Mouse (Mus musculus) heart, adult 2 months (tissue): Measurements from ENCODE around the gene Adpgk. TPM values are rescaled to one million over a fixed set of nuclear protein-coding genes. Genes with fewer than 3 reads are reported as not detected.

Source experiments
- DNase-seq, 2 experiments: peaks; one replicate each; pipeline ENCODE4 v3.0.0; 2021
- H3K27ac ChIP-seq: fragments of 200-600 bp; 2 replicates; pipeline ENCODE4 v1.8.1; 2022
- H3K27me3 ChIP-seq: fragments of 200-500 bp; 2 replicates; pipeline ENCODE4 v1.6.1; 2012; ENCODE audit warnings: mild to moderate bottlenecking, low read length, inconsistent platforms, mixed read lengths; ENCODE audit not compliant: control insufficient read depth, insufficient read depth
- H3K36me3 ChIP-seq: fragments of 200-500 bp; 2 replicates; pipeline ENCODE4 v1.6.1; 2012; ENCODE audit warnings: low read length, inconsistent platforms; ENCODE audit not compliant: control insufficient read depth, insufficient read depth
- H3K4me1 ChIP-seq: fragments of 200-500 bp; 2 replicates; pipeline ENCODE4 v1.6.1; 2011; ENCODE audit warnings: low read length; ENCODE audit not compliant: control insufficient read depth, insufficient read depth
- H3K4me3 ChIP-seq: fragments of 200-600 bp; 2 replicates; pipeline ENCODE4 v1.8.1; 2022
- H3K79me2 ChIP-seq: fragments of 200-500 bp; replicated peaks from 2 replicates; pipeline ENCODE4 v1.6.1; 2012; ENCODE audit warnings: mild to moderate bottlenecking, inconsistent platforms, low read length, moderate library complexity, mixed read lengths; ENCODE audit not compliant: control insufficient read depth, insufficient read depth
- H3K9ac ChIP-seq: fragments of 200-500 bp; 2 replicates; pipeline ENCODE4 v1.6.1; 2012; ENCODE audit warnings: low read depth, mild to moderate bottlenecking, control low read depth, inconsistent platforms, low read length, mixed read lengths
- CTCF ChIP-seq: fragments of 200-600 bp; IDR thresholded peaks from 2 replicates; pipeline ENCODE4 v1.8.1; 2022; ENCODE audit warnings: antibody characterized with exemption, mild to moderate bottlenecking, moderate library complexity
- EP300 ChIP-seq: fragments of 200-500 bp; IDR thresholded peaks from 2 replicates; pipeline ENCODE4 v1.6.1; 2011; ENCODE audit warnings: low read depth, low read length, control low read depth; ENCODE audit not compliant: insufficient read depth
- POLR2A ChIP-seq: fragments of 200-500 bp; IDR thresholded peaks from 2 replicates; pipeline ENCODE4 v1.6.1; 2011; ENCODE audit warnings: mild to moderate bottlenecking, low read depth, low read length, control low read depth; ENCODE audit not compliant: insufficient read depth
- WGBS: fragments of 180-500 bp; shearing (Covaris S2); methylation state at CpG from one replicate; pipeline ENCODE4 v1.1.7; 2018; 5-methylcytosine and 5-hydroxymethylcytosine counted together
- intact Hi-C: fragments of 180-260 bp; cut with DNase I; formaldehyde crosslinking; loops from one replicate; pipeline ENCODE4 v1.15.1; 2025
- polyA plus RNA-seq: library from polyadenylated mRNA; depleted of rRNA; stranded (reverse); fragments of >200 nt; gene quantifications from 2 replicates; pipeline ENCODE4 v1.2.3, GENCODE M21; 2012
- total RNA-seq, 2 experiments: library from RNA; stranded (reverse); gene quantifications; 2 replicates each; pipeline ENCODE4 v1.2.3; 2021

Adpgk gene
- total and polyA plus RNA-seq, 3 experiments: 6.6 to 7.8 (median 7.7) TPM

DNA sequence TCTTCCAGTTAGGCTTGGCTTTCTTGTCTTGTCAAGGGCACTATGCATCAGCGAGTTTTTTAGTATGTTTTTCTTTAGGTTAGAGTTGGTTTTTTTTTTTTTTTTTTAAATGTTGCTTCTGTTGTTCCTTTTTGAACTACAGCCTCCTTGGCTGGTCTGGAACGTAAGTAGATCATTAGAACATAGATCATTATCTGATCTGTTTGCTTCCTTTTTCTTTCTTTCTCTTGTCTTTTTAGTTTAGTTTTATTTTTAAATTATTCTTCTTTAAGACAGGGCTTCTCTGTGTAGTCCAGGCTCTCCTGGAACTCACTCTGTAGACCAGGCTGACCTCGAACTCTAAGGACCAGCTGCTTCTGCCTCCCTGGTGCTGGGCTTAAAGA is 1.1 kb downstream of the Adpgk start:
- Histone ChIP-seq H3K9ac (no peak overlapping the region), H3K4me3 (no peak overlapping the region; the same call in 1 of the 2 replicates), H3K27me3 (no peaks in the 10 kb centered on the region), H3K4me1 (peaks cover 3% of the 10 kb centered on the region), H3K27ac (no peak overlapping the region), H3K36me3 (no peaks in the 10 kb centered on the region; the same call in 1 of the 2 replicates), H3K79me2 (no peaks in the 10 kb centered on the region; the same call in 1 of the 2 replicates)
- TF ChIP-seq POLR2A (no peak), EP300 (no peak), CTCF (no peak)
- intact Hi-C loops: loop anchor here (5.0 kb wide), 1 partner anchor 255 kb away; the partner anchor contains the start of gene Neo1
- 48% methylated on average over 3 of the region's 3 CpGs for WGBS
- no peak for DNase-seq

DNA sequence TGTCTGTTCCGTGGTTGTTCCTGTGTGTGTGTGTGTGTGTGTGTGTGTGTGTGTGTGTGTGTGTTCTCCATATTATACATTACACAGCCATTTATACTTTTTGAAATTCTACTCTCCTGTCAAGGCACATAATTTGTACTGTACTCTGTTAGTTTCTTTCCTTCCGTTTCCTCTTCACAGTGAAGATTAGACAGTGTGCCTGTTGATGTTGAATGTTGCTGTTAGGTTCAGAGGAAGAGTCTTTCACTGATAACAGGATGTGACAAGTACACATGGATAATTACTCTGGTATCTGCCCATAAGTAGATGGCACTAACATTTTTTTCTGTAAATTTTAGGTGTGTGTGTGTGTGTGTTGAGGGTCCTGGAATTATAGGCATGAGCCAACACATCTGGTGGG is 5.1 kb downstream of the Adpgk start:
- H3K27ac ChIP-seq: no peak overlapping the region
- peaks cover 1% of the 10 kb centered on the region; the same call in 1 of the 2 replicates for H3K4me1 ChIP-seq
- TF ChIP-seq POLR2A: no peak
- no peak for TF ChIP-seq EP300
- no peak for TF ChIP-seq CTCF
- H3K27me3 ChIP-seq: no peaks in the 10 kb centered on the region
- H3K4me3 ChIP-seq: no peak overlapping the region
- DNase-seq: no peak
- no peak overlapping the region for H3K9ac ChIP-seq
- intact Hi-C loops: no loop called here
- H3K79me2 ChIP-seq: no peaks in the 10 kb centered on the region; the same call in 1 of the 2 replicates
- WGBS: 51% methylated on average over 2 of the region's 2 CpGs
- no peaks in the 10 kb centered on the region; the same call in 1 of the 2 replicates for H3K36me3 ChIP-seq

DNA sequence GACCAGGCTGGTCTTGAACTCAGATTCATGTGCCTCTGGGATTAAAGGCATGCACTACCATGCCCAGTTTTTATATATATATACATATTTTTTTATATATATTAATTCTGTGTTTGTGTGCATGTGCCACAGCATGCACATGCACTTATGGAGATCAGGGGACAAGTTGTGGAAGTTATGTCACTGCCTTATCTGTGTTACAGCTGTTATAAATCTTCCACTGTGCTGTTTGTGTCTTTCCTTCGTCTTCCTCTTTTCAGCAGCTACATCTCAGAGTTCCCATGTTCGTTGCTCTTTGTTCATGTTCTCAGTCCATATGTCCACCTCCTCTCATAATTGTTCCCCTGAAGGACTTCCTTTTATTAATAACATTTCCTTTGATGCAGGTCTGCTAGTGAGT is 16.5 kb downstream of the Adpgk start:
- Histone ChIP-seq H3K4me1 (no peaks in the 10 kb centered on the region; the same call in 1 of the 2 replicates), H3K4me3 (no peak overlapping the region), H3K27me3 (no peaks in the 10 kb centered on the region), H3K27ac (no peak overlapping the region), H3K79me2 (no peaks in the 10 kb centered on the region), H3K9ac (no peak overlapping the region), H3K36me3 (peaks cover 2% of the 10 kb centered on the region)
- WGBS: 42% methylated on average over 2 of the region's 2 CpGs
- DNase-seq: no peak
- TF ChIP-seq POLR2A (no peak), EP300 (no peak), CTCF (no peak)
- intact Hi-C loops: no loop called here

DNA sequence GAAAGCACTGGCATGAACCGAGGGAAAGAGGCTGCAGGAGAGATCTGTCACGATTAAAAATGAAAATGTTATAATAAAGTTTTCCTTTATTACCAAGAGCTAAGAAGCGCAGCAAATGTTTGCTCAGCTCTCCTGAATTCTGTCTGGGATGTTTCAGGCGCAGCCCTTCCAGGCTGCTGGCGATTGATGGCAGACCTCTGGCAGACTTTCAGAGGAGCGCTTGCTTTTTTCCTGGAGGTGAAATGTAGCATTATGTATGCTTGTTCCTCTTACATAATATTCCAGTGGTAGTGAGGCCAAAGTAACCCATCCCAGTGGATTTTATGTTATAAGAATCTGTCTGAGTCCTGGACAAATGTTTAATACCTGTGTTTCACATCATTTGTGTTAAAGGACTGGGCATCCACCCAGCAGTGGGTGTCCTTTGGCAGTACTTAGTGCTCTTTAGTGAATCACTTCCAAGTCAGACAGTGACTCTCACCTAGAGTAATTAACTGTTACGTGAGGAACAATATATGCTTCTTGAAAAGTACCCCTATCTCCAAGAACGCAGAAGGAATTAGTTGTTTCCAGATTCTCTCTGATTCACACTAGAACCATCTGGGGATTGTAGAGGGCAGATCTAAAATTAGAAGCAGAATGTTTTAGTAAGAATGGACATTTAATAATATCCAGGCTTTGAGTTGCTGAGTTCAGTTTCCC is 19.4 kb downstream of the Adpgk start:
- Histone ChIP-seq H3K79me2 (no peaks in the 10 kb centered on the region), H3K4me1 (no peaks in the 10 kb centered on the region; the same call in 1 of the 2 replicates), H3K9ac (no peak overlapping the region), H3K36me3 (peaks cover 2% of the 10 kb centered on the region), H3K4me3 (no peak overlapping the region), H3K27me3 (no peaks in the 10 kb centered on the region), H3K27ac (0 out of 2 replicates have a peak overlapping the region, but pooled peaks have one; percentile 33)
- DNase-seq: no peak
- intact Hi-C loops: no loop called here
- WGBS: 67% methylated on average over 8 of the region's 8 CpGs
- no peak for TF ChIP-seq EP300
- no peak for TF ChIP-seq POLR2A
- TF ChIP-seq CTCF: no peak

DNA sequence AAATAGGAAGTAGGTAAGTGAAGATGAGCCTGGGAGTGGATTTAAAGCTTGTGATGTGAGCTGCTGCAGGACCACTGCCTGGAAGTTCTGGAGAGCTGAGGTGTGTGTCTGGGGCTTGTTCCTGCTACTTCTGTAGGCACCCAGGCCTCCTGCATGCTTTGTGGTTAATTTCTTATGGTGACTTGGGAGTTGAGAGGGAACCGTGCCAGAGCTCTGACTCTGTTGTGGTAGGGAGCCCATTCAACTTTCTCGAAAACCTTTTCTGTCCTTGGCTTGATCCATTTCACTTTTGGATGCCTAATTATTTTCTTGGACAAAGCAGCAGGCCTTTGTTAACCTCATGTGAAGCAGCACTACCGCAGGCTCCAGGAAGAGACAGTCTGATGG is 19.9 kb downstream of the Adpgk start:
- no peak overlapping the region for H3K4me3 ChIP-seq
- intact Hi-C loops: no loop called here
- 65% methylated on average over 3 of the region's 3 CpGs for WGBS
- peaks cover 2% of the 10 kb centered on the region for H3K36me3 ChIP-seq
- DNase-seq: no peak
- TF ChIP-seq CTCF: no peak
- no peak for TF ChIP-seq EP300
- no peak for TF ChIP-seq POLR2A
- H3K4me1 ChIP-seq: no peaks in the 10 kb centered on the region; the same call in 1 of the 2 replicates
- no peaks in the 10 kb centered on the region for H3K27me3 ChIP-seq
- 0 out of 2 replicates have a peak overlapping the region, but pooled peaks have one; percentile 33 for H3K27ac ChIP-seq
- no peak overlapping the region for H3K9ac ChIP-seq
- H3K79me2 ChIP-seq: no peaks in the 10 kb centered on the region

DNA sequence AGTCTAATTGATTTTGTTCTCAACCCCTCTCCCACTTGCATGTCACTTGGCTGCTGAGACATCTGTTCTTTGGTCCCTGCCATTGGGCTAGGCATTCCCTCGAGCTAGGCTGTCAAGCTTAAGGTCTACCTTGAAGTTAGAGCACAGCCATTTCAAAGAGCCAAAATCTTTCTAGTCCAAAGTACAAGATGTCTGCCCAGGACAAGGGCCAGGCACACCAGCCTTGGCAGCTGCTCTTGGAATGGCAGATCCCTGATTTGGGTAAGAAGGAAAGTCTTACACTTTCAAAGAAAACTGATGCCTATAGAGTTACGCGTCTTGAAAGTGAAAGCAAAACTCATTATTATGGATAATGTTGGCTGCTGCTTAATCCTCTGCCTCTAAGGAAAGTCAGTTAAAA is 24.8 kb downstream of the Adpgk start:
- no peaks in the 10 kb centered on the region; the same call in 1 of the 2 replicates for H3K4me1 ChIP-seq
- intact Hi-C loops: no loop called here
- H3K4me3 ChIP-seq: no peak overlapping the region
- WGBS: 93% methylated on average over 3 of the region's 3 CpGs
- no peak overlapping the region for H3K9ac ChIP-seq
- DNase-seq: no peak
- H3K27me3 ChIP-seq: no peaks in the 10 kb centered on the region
- H3K27ac ChIP-seq: no peak overlapping the region
- TF ChIP-seq CTCF (no peak), EP300 (no peak), POLR2A (no peak)
- no peaks in the 10 kb centered on the region; the same call in 1 of the 2 replicates for H3K36me3 ChIP-seq
- H3K79me2 ChIP-seq: no peaks in the 10 kb centered on the region
